Mouse (Mus musculus): ENCODE measurements at regions not wholly inside any gene's neighbourhood (a gene's known extent, or its start where the extent isn't known, plus 50 kb on each side); places are given as distances from the start of the nearest gene placed in this dataset.

- no peak for DNase-seq
- intact Hi-C loops (cut with DNase I; ENCODE audit: low total_unique reads): loop anchor here (5.0 kb wide), 1 partner anchor 376 kb away; no protein-coding TSS in a partner anchor
These were observed 203.8 kb upstream of the Chl1 start for GRCm38 (mm10) chr6:103306420-103307249.

- intact Hi-C loops (cut with DNase I; ENCODE audit: low total_unique reads): loop anchor here (5.0 kb wide), 1 partner anchor 375 kb away; no protein-coding TSS in a partner anchor
These were observed 203.2 kb upstream of the Chl1 start for GRCm38 (mm10) chr6:103307250-103307580.

GRCm38 (mm10) chr6:103312149-103312548 lies 198.2 kb upstream of the Chl1 start:
- no peak for DNase-seq
- intact Hi-C loops (cut with DNase I; ENCODE audit: low total_unique reads): no loop called here

More at GRCm38 (mm10) chr6:103307250-103307580, 203.2 kb upstream of the Chl1 start:
- no peak for DNase-seq

- no peak for DNase-seq
- intact Hi-C loops (cut with DNase I; ENCODE audit: low total_unique reads): no loop called here
These were observed 197.5 kb upstream of the Chl1 start for GRCm38 (mm10) chr6:103312935-103313334.

- intact Hi-C loops (cut with DNase I; ENCODE audit: low total_unique reads): no loop called here
- no peak for DNase-seq
These were observed 192.3 kb upstream of the Chl1 start for GRCm38 (mm10) chr6:103318081-103318480.

GRCm38 (mm10) chr6:103318677-103319359 lies 191.6 kb upstream of the Chl1 start:
- intact Hi-C loops (cut with DNase I; ENCODE audit: low total_unique reads): no loop called here
- DNase-seq: no peak

GRCm38 (mm10) chr6:103319964-103320363 lies 190.4 kb upstream of the Chl1 start:
- intact Hi-C loops (cut with DNase I; ENCODE audit: low total_unique reads): no loop called here
- DNase-seq: no peak

GRCm38 (mm10) chr6:103320550-103320949 lies 189.8 kb upstream of the Chl1 start:
- DNase-seq: no peak
- intact Hi-C loops (cut with DNase I; ENCODE audit: low total_unique reads): no loop called here

- no peak for DNase-seq
- intact Hi-C loops (cut with DNase I; ENCODE audit: low total_unique reads): no loop called here
These were observed 189.3 kb upstream of the Chl1 start for GRCm38 (mm10) chr6:103321058-103321457.

- intact Hi-C loops (cut with DNase I; ENCODE audit: low total_unique reads): no loop called here
These were observed 187.9 kb upstream of the Chl1 start for GRCm38 (mm10) chr6:103322442-103322841.

GRCm38 (mm10) chr6:103335683-103336082 lies 174.7 kb upstream of the Chl1 start:
- DNase-seq: no peak
- intact Hi-C loops (cut with DNase I; ENCODE audit: low total_unique reads): no loop called here

More at GRCm38 (mm10) chr6:103322442-103322841, 187.9 kb upstream of the Chl1 start:
- no peak for DNase-seq

GRCm38 (mm10) chr6:103339961-103340732 lies 170.2 kb upstream of the Chl1 start:
- DNase-seq: no peak

GRCm38 (mm10) chr6:103343515-103343914 lies 166.9 kb upstream of the Chl1 start:
- DNase-seq: no peak
- intact Hi-C loops (cut with DNase I; ENCODE audit: low total_unique reads): no loop called here

More at GRCm38 (mm10) chr6:103339961-103340732, 170.2 kb upstream of the Chl1 start:
- intact Hi-C loops (cut with DNase I; ENCODE audit: low total_unique reads): no loop called here

GRCm38 (mm10) chr6:103344413-103344812 lies 166.0 kb upstream of the Chl1 start:
- no peak for DNase-seq
- intact Hi-C loops (cut with DNase I; ENCODE audit: low total_unique reads): no loop called here

- no peak for DNase-seq
- intact Hi-C loops (cut with DNase I; ENCODE audit: low total_unique reads): no loop called here
These were observed 165.2 kb upstream of the Chl1 start for GRCm38 (mm10) chr6:103345195-103345594.

- intact Hi-C loops (cut with DNase I; ENCODE audit: low total_unique reads): no loop called here
- DNase-seq: no peak
These were observed 157.8 kb upstream of the Chl1 start for GRCm38 (mm10) chr6:103352405-103353124.

GRCm38 (mm10) chr6:103353346-103353745 lies 157.0 kb upstream of the Chl1 start:
- intact Hi-C loops (cut with DNase I; ENCODE audit: low total_unique reads): no loop called here

GRCm38 (mm10) chr6:103366782-103367491 lies 143.4 kb upstream of the Chl1 start:
- intact Hi-C loops (cut with DNase I; ENCODE audit: low total_unique reads): no loop called here
- no peak for DNase-seq

More at GRCm38 (mm10) chr6:103353346-103353745, 157.0 kb upstream of the Chl1 start:
- no peak for DNase-seq

GRCm38 (mm10) chr6:103374956-103375355 lies 135.4 kb upstream of the Chl1 start:
- DNase-seq: no peak
- intact Hi-C loops (cut with DNase I; ENCODE audit: low total_unique reads): no loop called here

Data from gastrocnemius, postnatal 14 days (tissue).